Mouse (Mus musculus) cerebellum, adult 8-10 months (tissue): ENCODE measurements around the gene Pcyox1.
"Not testable (repeated sequence)": the region's sequence is repeated elsewhere in the genome, so short reads cannot be mapped to it uniquely, and the experiment has no call there.

ENCODE experiments used
- DNase-seq: peaks from one replicate; pipeline ENCODE4 v3.0.0; 2022

The Pcyox1 gene

GRCm38 (mm10) chr6:86366125-86366852, 30.7 kb downstream of the Pcyox1 start:
- peak; percentile 64 for DNase-seq

- peak; percentile 95 for DNase-seq
Measured at GRCm38 (mm10) chr6:86365371-86366124, 31.4 kb downstream of the Pcyox1 start, which contains the start of gene Fam136a. Fam136a (plus strand) TSS chr6:86365646.

GRCm38 (mm10) chr6:86364442-86365141, 32.4 kb downstream of the Pcyox1 start:
- peak; percentile 79 for DNase-seq

GRCm38 (mm10) chr6:86361373-86361772, 35.6 kb downstream of the Pcyox1 start:
- no peak for DNase-seq

GRCm38 (mm10) chr6:86360691-86361090, 36.3 kb downstream of the Pcyox1 start:
- no peak for DNase-seq

- DNase-seq = no peak
Measured at GRCm38 (mm10) chr6:86356956-86357355, 40.0 kb downstream of the Pcyox1 start.

- no peak for DNase-seq
Measured at GRCm38 (mm10) chr6:86354948-86355347, 42.0 kb downstream of the Pcyox1 start.

- DNase-seq = no peak
Measured at GRCm38 (mm10) chr6:86349257-86349656, 47.7 kb downstream of the Pcyox1 start.

- no peak for DNase-seq
Measured at GRCm38 (mm10) chr6:86346063-86346462, 50.9 kb downstream of the Pcyox1 start.

- no peak for DNase-seq
Measured at GRCm38 (mm10) chr6:86343656-86344055, 53.3 kb downstream of the Pcyox1 start.

- DNase-seq = not testable (repeated sequence)
Measured at GRCm38 (mm10) chr6:86336340-86336739, 60.6 kb downstream of the Pcyox1 start.
